Mouse (Mus musculus) lung, adult 2 months (tissue): ENCODE results near the gene Gm10447.

Experiments used
- CTCF ChIP-seq: fragments of 200-500 bp; IDR thresholded peaks from 2 replicates; pipeline ENCODE4 v1.5.1; 2011; ENCODE audit warnings: mild to moderate bottlenecking, low read length, control low read depth; ENCODE audit not compliant: insufficient read depth
- POLR2A ChIP-seq: fragments of 200-500 bp; IDR thresholded peaks from 2 replicates; pipeline ENCODE4 v1.6.1; 2011; ENCODE audit warnings: low read depth, mild to moderate bottlenecking, control low read depth, low read length, borderline replicate concordance; ENCODE audit errors: extremely low read depth

DNA sequence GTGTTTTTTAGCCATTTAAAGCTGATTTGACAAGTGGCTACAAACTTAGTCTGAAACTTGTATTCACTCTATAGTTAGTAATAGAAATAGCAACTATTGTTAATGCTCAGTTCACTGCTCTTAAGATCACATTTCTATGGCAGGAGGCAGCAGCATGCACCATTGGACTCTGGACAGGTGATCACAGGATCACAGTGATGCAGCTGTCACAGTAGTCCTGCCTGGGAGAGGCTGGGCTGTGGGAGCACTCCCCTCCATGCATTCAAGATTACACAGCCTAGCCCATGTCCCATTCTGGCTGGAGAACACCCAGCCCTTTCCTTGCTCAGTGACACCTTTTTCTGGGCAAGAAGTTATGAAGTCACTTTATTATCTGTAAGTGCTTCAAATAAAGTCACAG, 38.9 kb downstream of the Gm10447 start:
- TF ChIP-seq POLR2A (no peak), CTCF (no peak)
